Mouse (Mus musculus) gonadal fat pad, adult 2 months (tissue): ENCODE results near the gene Poldip3. TPM values are rescaled to one million over a fixed set of nuclear protein-coding genes. Genes with fewer than 3 reads are reported as not detected.

Experiments used
- DNase-seq: peaks from one replicate; pipeline ENCODE4 v3.0.0-alpha.2; 2012; ENCODE audit warnings: low read depth
- polyA plus RNA-seq: library from polyadenylated mRNA; depleted of rRNA; stranded (reverse); fragments of >200 nt; gene quantifications from 2 replicates; pipeline ENCODE4 v1.2.3, GENCODE M21; 2012; rRNA removed

Gene Poldip3
- polyA plus RNA-seq, result 56.9 and 73.0 TPM in 2 replicates

GRCm38 (mm10) chr15:83149196-83150072 lies at the start of gene Poldip3:
Poldip3 (minus strand) TSS chr15:83149384.
- no peak for DNase-seq

DNA sequence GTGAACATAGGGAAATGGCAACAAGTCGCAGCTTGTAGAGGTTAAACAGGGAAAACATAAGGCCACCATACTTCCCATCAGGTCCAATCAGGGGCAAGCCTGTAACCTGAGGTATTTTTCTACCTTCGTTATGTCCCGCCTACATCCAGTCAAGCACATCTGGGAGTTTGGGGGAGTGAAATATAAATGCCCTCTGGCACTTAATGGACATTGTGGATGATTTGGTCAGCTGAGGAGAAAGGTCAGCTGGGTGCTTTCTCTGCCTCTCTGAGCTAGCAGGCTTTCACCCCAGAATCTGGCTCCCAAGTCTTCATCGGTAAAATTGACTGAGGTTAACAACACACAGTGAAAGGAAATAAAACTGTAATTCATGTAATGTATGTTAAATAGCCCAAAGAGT lies 44.2 kb upstream of the Poldip3 start:
- DNase-seq, result no peak

- DNase-seq, result no peak
These were observed 33.2 kb upstream of the Poldip3 start for GRCm38 (mm10) chr15:83182351-83182750.

DNA sequence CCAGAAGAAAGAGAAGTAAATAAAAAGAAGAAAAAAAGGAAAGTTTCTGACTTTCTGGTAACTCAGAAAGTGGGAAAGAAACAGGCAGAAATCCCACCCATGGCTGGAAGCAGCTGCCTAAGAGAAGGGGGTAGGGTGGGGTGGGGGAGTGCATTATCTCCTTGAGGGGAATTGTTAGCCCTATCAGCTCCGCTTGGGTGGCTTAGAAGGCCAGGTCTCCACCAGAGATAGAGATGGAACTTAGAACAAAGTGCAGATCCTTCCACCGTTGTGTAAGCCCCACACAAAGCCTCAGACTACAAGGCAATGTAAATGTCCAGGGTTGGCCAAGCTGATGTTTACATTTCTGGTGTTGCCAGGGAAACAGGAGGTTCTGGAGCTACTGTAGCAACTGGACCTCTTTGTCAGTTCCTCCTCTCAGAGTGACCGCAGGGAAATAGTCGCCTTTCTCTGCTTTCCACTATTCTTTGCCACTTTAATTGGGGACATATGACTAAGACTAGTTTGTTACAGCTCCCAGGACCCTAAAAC lies 32.7 kb upstream of the Poldip3 start:
- DNase-seq, result no peak

GRCm38 (mm10) chr15:83180004-83180403 lies 30.8 kb upstream of the Poldip3 start:
- DNase-seq, result no peak

DNA sequence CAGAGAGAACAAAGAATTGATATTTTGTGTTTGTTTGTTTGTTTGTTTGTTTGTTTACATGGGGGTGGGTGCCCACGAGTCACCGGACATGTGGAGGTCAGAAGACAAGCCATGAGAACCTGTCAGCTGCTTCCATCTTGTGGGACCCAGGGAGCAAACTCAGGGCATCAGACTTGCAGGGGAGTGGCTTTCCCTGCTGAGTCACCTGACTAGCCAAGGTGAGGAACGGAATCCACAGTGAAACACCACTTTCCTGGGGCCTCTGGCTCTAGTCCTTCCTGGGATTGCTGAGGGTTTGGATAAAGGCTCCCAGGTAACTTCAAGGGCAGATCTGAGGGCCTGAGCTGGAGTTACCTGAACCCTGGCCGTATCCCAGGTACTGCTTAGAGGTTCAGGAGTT lies 27.5 kb upstream of the Poldip3 start:
- DNase-seq, result no peak

DNA sequence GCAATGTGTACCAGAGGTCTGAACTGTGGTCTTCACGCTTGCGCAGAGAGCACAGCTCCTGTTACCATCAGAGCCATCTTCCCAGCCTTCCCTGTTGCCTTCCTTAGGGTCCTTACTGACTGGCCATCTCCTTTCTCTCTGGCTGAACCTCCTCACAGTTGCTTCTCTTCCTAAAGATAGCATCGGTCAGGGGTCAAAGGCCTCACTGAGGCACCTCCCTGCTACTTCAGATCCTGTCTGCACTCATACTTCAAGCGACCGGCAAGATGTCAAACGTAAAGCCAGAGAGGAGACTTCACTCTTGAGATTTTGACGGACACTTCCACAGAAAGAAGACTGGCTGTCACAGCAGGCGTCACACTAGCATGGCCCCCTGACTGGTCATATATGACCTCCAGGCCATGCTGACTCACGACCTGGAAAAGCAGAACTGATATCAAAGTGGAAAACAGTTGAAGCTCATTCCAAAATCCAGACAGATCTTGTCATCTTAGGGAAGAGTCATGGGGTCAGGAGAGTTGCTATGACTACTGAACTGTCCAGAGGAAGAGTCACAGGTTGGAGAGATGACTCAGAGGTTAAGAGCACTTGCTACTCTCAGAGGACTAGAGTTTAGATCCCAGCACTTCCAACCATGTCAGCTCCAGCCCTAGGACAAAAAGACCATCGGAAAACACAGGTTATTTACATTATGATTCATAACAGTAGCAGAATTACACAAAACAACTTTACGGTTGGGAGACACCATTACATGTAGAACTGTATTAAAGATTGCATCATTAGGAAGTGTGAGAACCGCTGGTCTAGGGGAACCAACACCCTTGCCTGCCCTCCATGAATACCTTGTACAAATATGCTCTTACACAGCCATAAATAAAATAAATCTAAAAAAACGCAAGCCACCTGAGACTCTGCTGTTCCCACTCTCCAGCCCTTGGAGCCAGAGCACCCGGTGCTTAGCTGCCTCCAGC lies 25.0 kb upstream of the Poldip3 start:
- DNase-seq, result no peak

DNA sequence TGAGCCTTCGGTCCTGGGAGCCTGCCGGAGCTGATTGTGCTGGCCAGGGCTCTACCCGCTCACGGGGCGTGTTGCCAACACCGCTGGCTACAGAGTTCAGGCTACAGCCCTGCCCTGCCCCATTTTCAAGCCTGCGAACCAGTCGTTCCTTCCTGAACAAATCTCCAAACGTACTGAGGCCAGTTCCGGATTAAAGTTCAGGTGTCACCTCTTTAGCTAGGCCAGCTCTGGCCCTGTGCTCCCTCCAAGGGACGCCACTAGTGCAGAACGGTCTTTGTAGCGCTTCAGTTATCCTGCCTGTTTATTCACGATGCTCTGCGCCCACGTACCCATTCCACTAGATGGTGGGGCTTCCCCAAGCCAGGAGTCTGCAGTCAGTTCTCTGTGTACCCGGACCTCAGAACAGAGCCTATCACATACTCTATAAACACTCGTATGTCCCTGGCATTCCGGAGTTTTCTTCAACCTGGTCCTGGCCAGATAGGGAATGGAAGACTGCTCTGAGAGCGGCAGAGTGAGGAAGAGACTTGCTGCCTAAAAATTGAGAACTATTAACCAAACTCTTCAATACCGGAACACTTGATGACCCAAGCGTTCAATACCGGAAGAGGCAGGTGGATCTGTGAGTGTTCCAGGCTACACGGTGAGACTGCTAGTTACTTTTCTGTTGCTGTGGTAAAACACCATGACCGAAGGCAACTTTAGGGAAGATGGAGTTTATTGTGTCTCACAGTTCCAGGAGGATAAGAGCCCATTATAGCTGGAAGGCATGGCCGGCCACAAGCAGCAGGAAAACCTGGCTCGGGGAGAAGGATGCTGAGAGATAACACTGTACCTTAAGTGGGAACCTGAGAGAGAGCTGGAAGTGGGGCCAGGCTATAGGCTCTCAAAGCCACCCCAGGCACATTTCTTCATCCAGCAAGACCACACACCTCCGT lies 23.6 kb upstream of the Poldip3 start, which contains the start of gene Cyb5r3:
TSS of gene Cyb5r3 (minus strand) at position 101 of the 938 bp plus-strand sequence.
- no peak for DNase-seq

DNA sequence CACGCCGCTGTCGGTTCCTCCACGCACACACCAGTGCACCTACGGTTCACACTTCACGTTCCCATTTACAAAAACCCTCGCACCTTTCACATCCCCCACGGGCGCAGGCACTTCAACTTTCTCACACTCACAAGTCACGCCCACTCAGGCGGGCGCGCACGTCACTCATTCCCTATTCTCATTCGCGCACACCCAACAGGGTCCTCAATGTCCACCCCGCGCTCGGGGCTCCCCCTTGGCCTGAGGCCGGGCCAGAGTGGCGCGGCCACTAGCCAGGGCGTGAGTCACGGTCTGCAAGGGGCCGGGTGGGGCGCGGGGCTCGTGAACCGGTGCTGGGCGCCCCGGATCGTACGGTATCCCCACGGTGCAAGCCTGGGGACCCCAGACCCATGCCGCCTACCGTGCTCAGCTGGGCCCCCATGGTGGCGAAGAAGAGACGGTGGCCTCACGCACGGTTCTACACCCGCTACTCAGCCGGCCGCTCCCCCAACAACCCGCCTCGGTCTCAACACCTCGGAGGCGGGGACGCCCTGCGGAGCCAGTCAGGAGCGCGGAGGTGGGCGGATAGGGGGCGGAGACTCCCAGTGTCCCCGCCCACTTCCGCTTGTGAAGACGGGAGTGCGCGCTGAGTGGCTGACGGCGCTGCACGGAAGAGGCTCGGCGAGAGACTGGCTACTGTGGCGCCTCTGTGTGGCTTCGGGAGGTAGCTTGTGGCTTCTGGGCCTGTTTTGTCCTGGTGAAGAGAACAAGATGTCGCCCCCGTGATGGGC lies 22.7 kb upstream of the Poldip3 start:
- no peak for DNase-seq

GRCm38 (mm10) chr15:83170956-83171659 lies 21.9 kb upstream of the Poldip3 start:
- no peak for DNase-seq

GRCm38 (mm10) chr15:83169772-83170722 lies 20.9 kb upstream of the Poldip3 start:
- no peak for DNase-seq

GRCm38 (mm10) chr15:83168875-83169771 lies 19.9 kb upstream of the Poldip3 start:
- DNase-seq, result no peak

DNA sequence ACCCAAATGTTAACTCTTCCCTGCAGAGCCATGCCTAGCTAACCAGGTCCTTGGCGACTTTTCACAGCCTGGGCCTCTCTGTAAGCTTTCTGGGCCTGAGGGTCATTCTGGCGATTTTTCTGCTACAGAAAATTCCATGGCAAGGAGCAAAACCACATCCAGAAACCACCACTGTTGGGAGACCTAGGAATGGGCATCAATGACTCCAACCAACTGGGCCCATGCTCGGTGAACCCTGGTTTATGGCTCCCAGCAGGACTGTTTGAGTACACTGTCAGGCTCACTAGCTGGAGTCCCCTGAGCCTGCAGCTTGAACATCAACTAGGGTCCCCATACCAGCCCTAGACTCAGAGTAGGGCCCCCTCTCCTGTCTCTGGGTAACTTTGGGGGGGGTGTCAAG lies 19.1 kb upstream of the Poldip3 start:
- DNase-seq, result no peak

- DNase-seq, result no peak
These were observed 18.4 kb upstream of the Poldip3 start for GRCm38 (mm10) chr15:83167550-83168065.

- DNase-seq, result no peak
These were observed 17.9 kb upstream of the Poldip3 start for GRCm38 (mm10) chr15:83167126-83167525.

DNA sequence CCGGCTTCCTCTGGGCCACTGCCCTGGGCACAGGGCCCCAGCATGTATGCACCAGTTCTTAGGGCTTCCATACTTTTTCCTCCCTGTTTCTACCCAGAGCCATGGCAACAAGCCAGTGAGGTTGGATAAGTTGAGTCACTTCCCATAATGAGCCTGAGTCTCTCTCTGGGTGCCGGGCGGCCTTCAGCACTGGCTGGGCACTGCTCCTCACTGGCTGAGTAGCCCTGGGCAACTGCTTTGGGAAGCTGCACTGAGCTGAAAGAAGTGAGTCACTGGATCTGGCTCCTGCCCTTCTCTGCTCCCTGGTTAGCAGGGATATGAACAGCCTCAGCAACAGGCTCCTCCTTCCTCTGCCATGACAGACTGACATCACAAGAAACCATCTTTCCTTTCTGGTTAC lies 17.5 kb upstream of the Poldip3 start:
- no peak for DNase-seq
